Mouse (Mus musculus): Measurements from ENCODE around the gene Vmn1r193. TPM values are rescaled to one million over a fixed set of nuclear protein-coding genes. Genes with fewer than 3 reads are reported as not detected.
"Not testable (repeated sequence)": the region's sequence is repeated elsewhere in the genome, so short reads cannot be mapped to it uniquely, and the experiment has no call there.

Gene Vmn1r193
- not detected for total RNA-seq (2022)

- DNase-seq (ENCODE audit: low spot score in 2 of 2): not testable (repeated sequence)
Observed at GRCm38 (mm10) chr13:22223060-22223459, at the start of gene Vmn1r193. Gene Vmn1r193 (minus strand): TSS chr13:22223160.

GRCm38 (mm10) chr13:22271721-22272120, 48.8 kb upstream of the Vmn1r193 start:
- no peak for DNase-seq (ENCODE audit: low spot score in 2 of 2)

- DNase-seq (ENCODE audit: low spot score in 2 of 2): not testable (repeated sequence)
Observed at GRCm38 (mm10) chr13:22270222-22270621, 47.3 kb upstream of the Vmn1r193 start, which contains the start of gene Vmn1r195. Gene Vmn1r195 (plus strand): TSS chr13:22270522.

GRCm38 (mm10) chr13:22243915-22244314, 21.0 kb upstream of the Vmn1r193 start, which contains the start of gene Vmn1r194:
Gene Vmn1r194 (plus strand): TSS chr13:22244215.
- no peak for DNase-seq (ENCODE audit: low spot score in 2 of 2)

GRCm38 (mm10) chr13:22192756-22193155, 30.2 kb downstream of the Vmn1r193 start:
- not testable (repeated sequence) for DNase-seq (ENCODE audit: low spot score in 2 of 2)

- DNase-seq (ENCODE audit: low spot score in 2 of 2): no peak
Observed at GRCm38 (mm10) chr13:22191041-22191440, 31.9 kb downstream of the Vmn1r193 start, which contains the start of gene Vmn1r192. Gene Vmn1r192 (minus strand): TSS chr13:22191141.

- DNase-seq (ENCODE audit: low spot score in 2 of 2): no peak
Observed at GRCm38 (mm10) chr13:22190385-22190784, 32.6 kb downstream of the Vmn1r193 start.

- no peak for DNase-seq (ENCODE audit: low spot score in 2 of 2)
Observed at GRCm38 (mm10) chr13:22189313-22189712, 33.6 kb downstream of the Vmn1r193 start.

GRCm38 (mm10) chr13:22183869-22184268, 39.1 kb downstream of the Vmn1r193 start, which contains the start of gene Vmn1r191:
Gene Vmn1r191 (minus strand): TSS chr13:22183969.
- no peak for DNase-seq (ENCODE audit: low spot score in 2 of 2)

- DNase-seq (ENCODE audit: low spot score in 2 of 2): no peak
Observed at GRCm38 (mm10) chr13:22168416-22168815, 54.5 kb downstream of the Vmn1r193 start.

Small RNA genes lying within 50 kb of the gene (microRNA-seq; reads per million reads assigned to microRNA genes)
- gene Gm23282 (0 reads per million in 2 experiments), gene Gm25084 (0 reads per million in 2 experiments)

Other genes with a start within 250 kb of the Vmn1r193 start
- gene Pom121l2, start 242.0 kb downstream of the Vmn1r193 start, total RNA-seq (2022): not detected
- under 1 TPM; 0.29 to 0.84 (median 0.56) TPM for gene Prss16, start 213.4 kb downstream of the Vmn1r193 start, total RNA-seq (2022)
- gene Hist1h2ah, start 187.6 kb downstream of the Vmn1r193 start, total RNA-seq (2022): 10 to 100 TPM in 3 of 4 experiments, 1 to 10 TPM in 1; 6.5 to 26.2 (median 15.2) TPM
- 10 to 100 TPM; 10.4 to 18.1 (median 16.5) TPM for gene Hist1h2bk, start 187.3 kb downstream of the Vmn1r193 start, total RNA-seq (2022)
- 10 to 100 TPM; 55.1 to 70.7 (median 60.0) TPM for gene Hist1h4i, start 181.8 kb downstream of the Vmn1r193 start, total RNA-seq (2022)
- 10 to 100 TPM in 2 of 4 experiments, 1 to 10 TPM in 2; 8.2 to 12.2 (median 10.1) TPM for gene Hist1h2ag, start 180.2 kb downstream of the Vmn1r193 start, total RNA-seq (2022)
- gene Hist1h2bj, start 179.9 kb downstream of the Vmn1r193 start, total RNA-seq (2022): 10 to 100 TPM; 10.8 to 15.9 (median 12.1) TPM
- gene Vmn1r188, start 138.7 kb downstream of the Vmn1r193 start, total RNA-seq (2022): not detected
- gene Vmn1r189, start 117.3 kb downstream of the Vmn1r193 start, total RNA-seq (2022): not detected
- gene Vmn1r191, start 39.2 kb downstream of the Vmn1r193 start, total RNA-seq (2022): not detected
- gene Vmn1r192, start 32.0 kb downstream of the Vmn1r193 start, total RNA-seq (2022): not detected
- not detected for gene Vmn1r194, start 21.1 kb upstream of the Vmn1r193 start, total RNA-seq (2022)
- gene Vmn1r195, start 47.4 kb upstream of the Vmn1r193 start, total RNA-seq (2022): not detected
- gene Vmn1r196, start 66.8 kb upstream of the Vmn1r193 start, total RNA-seq (2022): not detected
- not detected for gene Vmn1r197, start 101.4 kb upstream of the Vmn1r193 start, total RNA-seq (2022)
- gene Vmn1r198, start 127.2 kb upstream of the Vmn1r193 start, total RNA-seq (2022): not detected
- not detected for gene Vmn1r199, start 156.7 kb upstream of the Vmn1r193 start, total RNA-seq (2022)
- not detected for gene Vmn1r200, start 167.2 kb upstream of the Vmn1r193 start, total RNA-seq (2022)
- not detected for gene Vmn1r201, start 248.8 kb upstream of the Vmn1r193 start, total RNA-seq (2022)